Mouse (Mus musculus): ENCODE measurements around the gene Gm2035. TPM values are rescaled to one million over a fixed set of nuclear protein-coding genes. Genes with fewer than 3 reads are reported as not detected.
"Not testable (repeated sequence)": the region's sequence is repeated elsewhere in the genome, so short reads cannot be mapped to it uniquely, and the experiment has no call there.

Gene Gm2035
- polyA plus RNA-seq (2016; fragmentation: Nextera tagmentation; extraction: Ambion mirVana) = not detected in 2 replicates

- 83% methylated on average over 2 of the region's 2 CpGs for WGBS
Measured at GRCm38 (mm10) chr12:87919721-87920120, at the start of gene Gm2035. TSS of gene Gm2035 (minus strand) at chr12:87919857.

GRCm38 (mm10) chr12:87953780-87954179 lies 34.1 kb upstream of the Gm2035 start, which contains the start of gene Gm2042:
TSS of gene Gm2042 (plus strand) at chr12:87954080.
- H3K27ac ChIP-seq; H3K36me3 ChIP-seq (replicated peaks); H3K27me3 ChIP-seq (ENCODE audit: poor library complexity, severe bottlenecking); H3K9me3 ChIP-seq; DNase-seq (ENCODE audit: extremely low spot score, low spot score); H3K4me1 ChIP-seq; H3K4me3 ChIP-seq: not testable (repeated sequence)
- 90% methylated on average over 2 of the region's 2 CpGs for WGBS

More at GRCm38 (mm10) chr12:87919721-87920120, at the start of gene Gm2035:
- H3K9me3 ChIP-seq; H3K4me3 ChIP-seq; DNase-seq (ENCODE audit: extremely low spot score, low spot score); H3K27ac ChIP-seq; H3K4me1 ChIP-seq; H3K27me3 ChIP-seq (ENCODE audit: poor library complexity, severe bottlenecking); H3K36me3 ChIP-seq (replicated peaks): not testable (repeated sequence)

DNA sequence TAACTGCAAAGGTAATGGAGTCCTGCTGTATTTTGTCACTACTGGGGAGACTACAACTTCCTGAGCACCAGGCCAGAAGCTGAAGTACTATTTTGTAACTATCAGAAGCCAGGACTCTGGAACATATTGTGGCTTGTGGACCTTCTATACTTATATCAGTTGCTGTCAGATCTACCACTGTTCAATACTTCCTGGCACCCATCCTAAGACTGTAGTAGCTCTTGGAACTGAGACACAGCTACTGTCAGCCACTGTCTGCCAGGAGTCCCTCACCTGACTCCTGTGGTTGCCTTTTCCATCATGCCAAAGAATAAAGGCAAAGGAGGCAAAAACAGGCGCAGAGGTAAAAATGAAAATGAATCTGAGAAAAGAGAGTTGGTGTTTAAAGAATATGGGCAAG lies 24.6 kb downstream of the Gm2035 start, which contains the start of gene Gm2022:
TSS of gene Gm2022 (plus strand) at position 301 of the 400 bp plus-strand sequence.
- H3K9me3 ChIP-seq; H3K4me3 ChIP-seq; DNase-seq (ENCODE audit: extremely low spot score, low spot score); H3K4me1 ChIP-seq; H3K27me3 ChIP-seq (ENCODE audit: poor library complexity, severe bottlenecking); H3K36me3 ChIP-seq (replicated peaks); H3K27ac ChIP-seq: not testable (repeated sequence)
- WGBS = 100% methylated on average over 1 of the region's 1 CpGs

GRCm38 (mm10) chr12:87873772-87874171 lies 45.9 kb downstream of the Gm2035 start, which contains the start of gene Gm2016:
TSS of gene Gm2016 (plus strand) at chr12:87874072.
- DNase-seq (ENCODE audit: extremely low spot score, low spot score); H3K4me3 ChIP-seq; H3K27ac ChIP-seq; H3K36me3 ChIP-seq (replicated peaks); H3K4me1 ChIP-seq; H3K9me3 ChIP-seq; H3K27me3 ChIP-seq (ENCODE audit: poor library complexity, severe bottlenecking): not testable (repeated sequence)
- WGBS = 87% methylated on average over 5 of the region's 5 CpGs

Other genes with a start within 250 kb of the Gm2035 start
- gene Gm21319, start 144.1 kb downstream of the Gm2035 start, polyA plus RNA-seq (2016; fragmentation: Nextera tagmentation; extraction: Ambion mirVana) = not detected in 2 replicates
- not detected in 2 replicates for gene Gm21936, start 124.3 kb downstream of the Gm2035 start, polyA plus RNA-seq (2016; fragmentation: Nextera tagmentation; extraction: Ambion mirVana)
- not detected in 2 replicates for gene BB287469, start 103.3 kb downstream of the Gm2035 start, polyA plus RNA-seq (2016; fragmentation: Nextera tagmentation; extraction: Ambion mirVana)
- not detected in 2 replicates for gene Gm2001, start 77.5 kb downstream of the Gm2035 start, polyA plus RNA-seq (2016; fragmentation: Nextera tagmentation; extraction: Ambion mirVana)
- gene Gm2016, start 45.8 kb downstream of the Gm2035 start, polyA plus RNA-seq (2016; fragmentation: Nextera tagmentation; extraction: Ambion mirVana) = not detected in 2 replicates
- not detected in 2 replicates for gene Gm2022, start 24.5 kb downstream of the Gm2035 start, polyA plus RNA-seq (2016; fragmentation: Nextera tagmentation; extraction: Ambion mirVana)
- not detected in 2 replicates for gene Gm2042, start 34.2 kb upstream of the Gm2035 start, polyA plus RNA-seq (2016; fragmentation: Nextera tagmentation; extraction: Ambion mirVana)
- not detected in 2 replicates for gene Gm2075, start 92.0 kb upstream of the Gm2035 start, polyA plus RNA-seq (2016; fragmentation: Nextera tagmentation; extraction: Ambion mirVana)
- not detected in 2 replicates for gene Gm6803, start 98.9 kb upstream of the Gm2035 start, polyA plus RNA-seq (2016; fragmentation: Nextera tagmentation; extraction: Ambion mirVana)
- not detected in 2 replicates for gene Gm2056, start 107.1 kb upstream of the Gm2035 start, polyA plus RNA-seq (2016; fragmentation: Nextera tagmentation; extraction: Ambion mirVana)
- not detected in 2 replicates for gene Gm16368, start 163.8 kb upstream of the Gm2035 start, polyA plus RNA-seq (2016; fragmentation: Nextera tagmentation; extraction: Ambion mirVana)